Mouse (Mus musculus) bone marrow, adult 2 months (tissue): ENCODE data around the gene Dusp18.

Experiments
- CTCF ChIP-seq: fragments of 200-500 bp; IDR thresholded peaks from 2 replicates; pipeline ENCODE4 v1.5.1; 2011; ENCODE audit warnings: low read length, control low read depth; ENCODE audit not compliant: control insufficient read depth, insufficient read depth
- POLR2A ChIP-seq: fragments of 200-500 bp; IDR thresholded peaks from 2 replicates; pipeline ENCODE4 v1.6.1; 2011; ENCODE audit warnings: low read depth, mild to moderate bottlenecking, control low read depth, low read length, borderline replicate concordance; ENCODE audit not compliant: control insufficient read depth

- TF ChIP-seq CTCF (no peak), POLR2A (no peak)
Observed at GRCm38 (mm10) chr11:3904673-3905072, 9.6 kb downstream of the Dusp18 start.
